Mouse (Mus musculus) urinary bladder, postnatal 36 days (tissue): ENCODE results near the gene Gpr55.

Experiments
- DNase-seq, 2 experiments: peaks; one replicate each; pipeline ENCODE4 v3.0.0; 2022; ENCODE audit warnings: low spot score in 2 of 2, mixed read lengths in 1 of 2

Gpr55 gene

DNA sequence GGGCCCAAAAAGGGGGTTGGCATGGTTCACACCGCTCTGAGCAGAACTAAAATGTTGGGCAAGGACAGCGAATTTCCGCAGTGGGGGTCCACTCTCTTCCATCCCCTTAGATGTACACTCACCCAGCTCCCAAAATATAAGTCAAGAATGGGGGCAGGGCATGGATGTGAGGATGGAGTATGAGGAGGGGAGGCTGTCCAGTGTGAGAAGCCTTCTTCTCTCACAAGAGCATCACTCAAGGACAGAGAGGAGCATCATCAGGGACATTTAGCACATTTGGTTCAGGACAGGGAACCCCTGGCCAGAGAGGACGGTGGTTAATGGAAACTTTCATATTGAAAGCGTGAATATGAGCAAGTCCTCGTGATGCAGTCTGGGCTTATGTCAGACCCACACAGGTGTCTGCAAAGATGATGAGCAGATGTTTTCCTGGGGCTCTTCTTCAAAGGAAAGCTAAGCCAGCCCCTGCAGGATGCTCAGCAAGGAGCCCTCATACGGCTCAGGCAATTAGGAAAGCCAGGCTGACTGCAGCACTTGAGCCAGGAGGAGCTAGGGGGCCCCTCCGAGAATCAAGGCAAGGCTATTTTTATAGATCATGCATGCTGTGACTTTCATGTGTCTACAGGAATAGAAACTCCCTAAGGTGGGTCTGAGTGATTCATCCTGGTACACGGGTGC lies 2.7 kb downstream of the Gpr55 start:
- DNase-seq = no peak

DNA sequence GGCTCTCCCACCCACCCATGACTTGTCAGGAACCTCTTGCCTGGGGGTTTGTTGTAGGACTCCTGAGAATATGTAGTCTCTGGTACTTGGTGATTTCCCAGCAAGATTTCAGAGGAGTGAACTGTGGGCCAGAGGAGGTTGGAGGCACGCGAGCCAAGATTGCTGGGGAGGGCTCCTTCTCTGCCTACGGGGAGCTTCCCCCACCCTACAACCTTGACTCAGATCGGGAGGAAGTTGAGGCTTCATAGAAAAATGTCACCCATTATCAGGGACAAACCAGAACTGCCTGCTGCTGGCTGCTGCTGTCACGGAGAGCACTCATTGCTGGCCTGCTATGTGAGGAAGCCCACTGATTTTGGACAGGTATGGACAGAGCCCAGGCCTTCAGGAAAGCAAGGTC lies 3.5 kb downstream of the Gpr55 start:
- DNase-seq = no peak

DNA sequence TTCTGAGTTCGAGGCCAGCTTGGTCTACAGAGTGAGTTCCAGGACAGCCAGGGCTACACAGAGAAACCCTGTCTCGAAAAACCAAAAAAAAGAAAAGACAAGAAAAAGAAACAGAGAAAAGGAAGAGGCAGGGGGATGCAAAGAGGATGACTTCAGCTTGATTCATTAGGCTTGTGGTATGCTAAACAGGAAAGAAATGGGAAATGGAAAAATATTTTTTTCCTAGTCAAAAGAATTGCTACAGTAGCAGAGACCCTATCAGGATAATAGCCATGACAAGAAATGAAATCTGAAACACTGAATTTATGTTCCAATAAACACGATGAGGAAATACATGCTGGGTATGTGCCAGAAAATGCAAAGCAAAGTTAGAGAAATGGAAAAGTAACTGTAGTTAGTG lies 5.7 kb downstream of the Gpr55 start:
- DNase-seq = no peak

DNA sequence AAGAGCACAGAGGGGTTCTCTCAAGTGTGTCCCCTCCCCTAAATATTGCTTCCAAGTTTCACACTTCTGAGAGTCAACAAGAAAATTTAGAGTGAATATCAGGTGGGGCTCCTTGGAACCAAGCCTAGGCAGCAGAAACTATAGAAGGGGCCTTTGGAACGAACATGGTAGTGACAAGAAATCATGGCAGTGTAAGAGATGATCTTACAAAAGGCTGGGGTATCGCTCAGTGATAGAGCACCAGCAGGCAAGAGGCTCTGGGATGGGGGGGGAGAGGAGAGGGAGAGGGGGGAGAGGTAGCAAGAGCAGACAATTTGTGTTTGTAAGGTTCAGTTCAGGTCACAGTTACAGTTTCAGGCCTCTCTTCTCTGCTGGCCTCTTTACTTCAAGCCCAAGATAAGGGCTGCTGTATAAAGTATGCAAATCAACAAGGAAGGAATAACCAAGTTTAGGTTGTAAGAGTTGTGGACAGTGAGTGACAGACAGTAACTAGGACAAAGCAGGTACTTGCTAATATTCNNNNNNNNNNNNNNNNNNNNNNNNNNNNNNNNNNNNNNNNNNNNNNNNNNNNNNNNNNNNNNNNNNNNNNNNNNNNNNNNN lies 11.6 kb downstream of the Gpr55 start:
- DNase-seq = no peak

DNA sequence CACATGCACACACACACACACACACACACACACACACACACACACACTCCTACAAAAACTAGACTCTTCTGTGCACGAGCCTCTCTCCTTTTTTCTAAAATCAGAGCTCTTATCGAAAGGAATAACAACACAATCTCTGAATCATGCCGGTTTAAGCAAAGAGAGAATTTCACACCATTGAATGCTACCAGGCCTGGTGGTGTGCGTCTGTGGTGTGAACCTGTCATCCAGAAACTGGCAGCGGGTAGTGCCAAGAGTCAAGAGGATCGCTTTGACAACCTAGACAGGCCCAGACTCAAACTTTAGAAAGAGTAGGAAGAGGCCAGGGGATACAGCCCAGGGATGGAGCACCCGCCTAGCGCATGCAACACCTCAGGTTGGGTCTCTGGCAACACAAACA lies 18.5 kb downstream of the Gpr55 start:
- DNase-seq = no peak

DNA sequence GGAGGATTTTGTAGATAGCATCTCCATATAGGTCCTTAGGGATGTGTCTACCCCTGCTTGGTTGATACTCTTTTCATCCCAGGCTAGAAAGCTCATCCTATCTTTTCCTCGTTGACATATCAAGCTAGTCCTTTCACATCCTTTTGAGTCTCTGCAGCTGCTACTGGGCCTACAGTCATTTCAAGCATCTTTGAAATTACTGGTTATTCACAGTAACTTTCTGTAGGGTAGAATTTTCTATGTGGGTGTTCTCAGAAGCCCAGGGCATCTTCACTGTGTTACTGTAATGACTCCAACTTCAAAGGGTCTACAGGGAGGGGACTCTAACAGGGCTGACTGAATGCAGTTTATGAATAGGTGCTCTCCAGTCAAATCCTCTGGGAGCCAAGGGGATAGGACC lies 23.5 kb downstream of the Gpr55 start:
- no peak for DNase-seq

DNA sequence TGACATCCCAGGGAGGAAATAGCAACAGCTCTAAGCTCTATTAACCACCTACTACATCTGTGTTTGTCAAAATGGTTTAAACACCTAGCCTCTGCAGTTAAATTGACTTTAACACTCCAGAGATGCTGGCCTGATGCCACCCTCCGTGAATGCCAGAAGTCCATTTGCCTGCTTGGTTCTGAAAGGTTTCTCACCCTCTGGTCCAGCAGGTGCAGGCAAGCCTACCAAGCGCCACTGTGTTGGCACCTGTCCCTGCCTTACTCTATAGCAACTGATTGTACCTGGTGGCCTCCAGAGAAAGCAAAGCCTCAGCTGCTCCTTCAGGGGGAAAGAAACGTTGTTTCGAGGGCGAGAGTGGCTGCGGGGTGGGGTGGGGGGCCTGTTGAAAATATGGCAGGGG lies 24.5 kb downstream of the Gpr55 start:
- DNase-seq = no peak

DNA sequence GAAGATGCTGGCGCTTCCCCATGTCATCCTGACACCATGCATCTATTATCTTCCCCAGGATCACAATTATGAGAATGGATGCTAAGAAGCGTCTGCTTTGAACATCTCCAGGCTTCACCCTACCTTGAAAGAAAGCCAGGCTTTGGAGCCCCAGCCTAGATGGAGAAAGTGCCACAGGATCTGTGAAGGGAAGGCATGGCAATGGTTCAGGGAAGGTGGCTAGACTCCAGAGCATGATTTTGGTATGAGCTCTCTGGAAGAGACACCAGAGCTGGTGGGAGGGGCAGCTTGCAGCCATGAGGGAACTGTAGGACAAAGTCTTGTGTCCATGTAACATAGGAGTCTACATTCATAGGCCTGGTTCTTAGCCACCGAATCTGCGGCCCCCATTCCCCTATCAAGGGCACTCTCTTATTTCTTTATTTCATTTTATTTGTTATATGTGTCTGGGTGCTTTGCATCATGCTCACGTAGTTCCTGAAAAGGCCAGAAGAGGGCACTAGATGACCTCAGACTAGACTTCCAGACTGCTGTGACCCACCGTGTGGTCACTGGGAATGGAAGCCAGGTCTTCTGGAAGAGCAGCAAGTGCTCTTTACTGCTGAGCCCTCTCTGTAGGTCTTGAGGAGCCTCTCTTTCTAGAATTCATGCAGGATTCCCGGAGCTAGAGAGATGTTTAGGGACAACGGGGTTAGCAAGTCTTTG lies 25.5 kb downstream of the Gpr55 start:
- DNase-seq = peak; percentile 20 to 39

DNA sequence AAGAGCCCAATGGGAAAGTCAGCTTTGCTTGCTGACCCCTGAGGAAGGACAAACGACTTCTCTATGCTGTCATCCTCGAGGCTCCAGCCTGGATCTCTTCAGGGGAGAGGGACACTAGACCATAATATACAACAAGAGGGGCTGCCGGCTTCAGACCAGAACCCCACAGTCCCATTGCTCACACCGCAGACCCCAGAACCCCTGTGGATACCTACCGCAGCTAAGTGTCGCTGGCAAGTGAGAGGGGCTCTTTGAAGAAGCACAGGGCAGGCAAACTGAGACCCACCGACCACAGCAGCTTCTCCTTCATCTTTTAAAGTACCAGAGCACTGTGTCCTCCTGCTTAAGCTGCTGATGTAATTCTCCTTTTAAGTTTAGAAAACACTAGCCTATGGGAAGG lies 26.2 kb downstream of the Gpr55 start:
- no peak for DNase-seq

DNA sequence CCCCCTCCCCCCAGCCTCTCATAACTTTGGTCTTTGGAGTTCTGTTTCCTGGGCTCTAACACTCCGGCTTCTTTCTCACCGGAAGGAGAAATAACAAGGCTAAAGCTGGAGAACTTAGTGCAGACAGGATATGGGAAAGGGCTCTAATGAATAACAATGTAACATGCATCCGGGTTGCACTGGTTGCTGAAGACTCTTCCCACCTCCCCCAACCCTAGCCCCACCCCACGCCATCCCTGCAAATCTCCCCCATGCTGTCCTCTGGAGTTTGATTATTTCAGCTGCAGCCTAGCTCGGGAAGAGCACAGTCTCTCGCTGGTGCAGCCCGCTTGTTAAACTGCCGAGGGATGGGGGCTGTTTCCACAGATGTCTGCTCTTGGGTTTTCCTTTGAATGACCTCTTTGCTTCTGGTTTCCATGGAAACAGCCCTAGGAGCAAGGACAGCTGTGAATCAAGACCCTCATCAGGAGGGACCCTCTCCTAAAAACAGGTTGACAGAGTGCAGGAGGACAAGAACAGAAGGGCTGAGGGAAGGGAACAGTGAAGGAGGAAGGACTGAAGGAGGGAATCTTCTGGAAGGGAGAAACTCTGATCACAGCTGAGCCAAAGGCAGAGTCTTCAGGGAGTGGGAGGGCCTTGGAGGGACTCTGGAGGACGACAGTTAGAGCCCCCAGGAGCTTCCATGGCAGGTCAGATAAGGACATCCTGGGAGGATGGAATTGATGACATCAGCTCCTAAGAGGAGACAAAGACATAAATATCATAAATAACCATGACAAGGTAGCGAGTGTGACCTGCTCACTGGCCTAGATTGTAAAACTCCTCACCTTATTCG lies 27.0 kb downstream of the Gpr55 start:
- no peak for DNase-seq

DNA sequence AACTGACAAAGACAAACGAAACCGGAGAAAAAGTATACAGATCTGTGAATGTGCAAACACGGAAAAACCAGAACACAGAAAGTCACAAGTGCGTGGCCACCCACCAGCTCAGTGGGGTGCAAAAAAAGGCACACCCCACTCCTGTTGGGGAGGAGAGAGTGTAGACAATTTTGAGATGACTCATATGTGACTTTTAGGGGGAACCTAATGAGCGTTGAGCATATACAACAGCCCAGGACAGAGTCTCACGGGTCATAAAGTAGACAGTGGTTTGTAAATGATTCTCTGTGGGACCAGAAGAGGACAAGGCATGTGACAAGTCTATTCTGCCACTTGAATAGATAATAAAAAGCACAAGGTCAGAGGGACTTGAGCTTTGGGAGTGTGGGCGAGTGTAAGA lies 27.6 kb downstream of the Gpr55 start:
- DNase-seq = no peak

DNA sequence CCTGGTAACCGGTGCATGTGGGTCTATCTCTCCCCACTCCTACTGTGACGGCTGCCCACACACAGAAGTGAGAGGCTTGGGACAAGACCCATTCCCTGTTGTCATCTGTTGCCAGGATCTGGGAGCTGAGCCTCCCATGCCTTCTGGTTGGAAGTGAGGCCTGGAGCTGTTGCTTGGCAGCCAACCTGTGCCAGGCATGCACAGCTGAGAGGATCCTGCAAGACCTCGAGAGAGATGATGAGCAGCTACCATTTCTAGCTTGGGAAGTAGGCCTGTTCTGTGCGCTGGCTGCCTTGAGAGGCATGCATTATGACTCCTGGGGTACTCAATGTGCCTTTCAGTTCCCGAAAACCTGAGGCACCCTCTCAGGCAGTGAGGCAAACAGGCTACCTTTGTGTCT lies 29.6 kb downstream of the Gpr55 start:
- DNase-seq = no peak

DNA sequence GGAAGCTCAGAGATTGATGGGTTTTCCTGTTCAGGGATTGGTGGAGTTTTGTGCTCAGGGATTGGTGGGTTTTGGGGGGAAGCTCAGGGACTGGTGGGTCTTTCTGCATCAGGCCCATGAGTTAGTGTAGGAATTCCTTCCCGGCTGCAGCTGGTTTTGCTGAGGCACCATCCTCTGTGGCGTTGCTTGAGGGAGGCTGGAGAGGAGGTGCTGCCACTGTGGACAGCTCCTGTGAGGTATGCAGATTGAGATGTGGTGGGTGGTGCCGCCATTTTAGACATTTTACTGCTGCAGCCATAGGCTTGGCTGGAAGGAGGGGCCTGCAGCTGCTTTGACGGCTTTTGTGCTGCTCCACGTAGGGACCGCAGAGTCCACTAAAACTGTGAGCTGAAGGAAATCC lies 31.4 kb downstream of the Gpr55 start:
- DNase-seq = no peak

DNA sequence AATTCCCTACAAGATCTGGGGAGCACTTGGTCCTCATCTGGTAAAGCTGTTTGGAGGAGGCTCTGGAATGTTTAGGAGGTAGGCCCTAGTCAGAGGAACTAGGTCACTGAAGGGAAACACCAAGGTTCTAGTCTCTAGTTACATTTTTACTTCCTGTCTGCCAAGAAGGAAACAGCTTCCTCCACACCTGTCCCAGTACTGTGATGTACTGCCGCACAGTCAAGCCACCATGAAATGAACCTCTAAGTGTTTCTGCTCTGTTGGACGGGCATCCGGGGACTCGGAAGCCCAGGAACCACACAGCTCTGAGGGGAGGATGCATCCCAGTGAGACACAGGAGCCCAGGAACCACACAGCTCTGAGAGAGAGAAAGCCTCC lies 32.1 kb downstream of the Gpr55 start:
- DNase-seq = no peak

DNA sequence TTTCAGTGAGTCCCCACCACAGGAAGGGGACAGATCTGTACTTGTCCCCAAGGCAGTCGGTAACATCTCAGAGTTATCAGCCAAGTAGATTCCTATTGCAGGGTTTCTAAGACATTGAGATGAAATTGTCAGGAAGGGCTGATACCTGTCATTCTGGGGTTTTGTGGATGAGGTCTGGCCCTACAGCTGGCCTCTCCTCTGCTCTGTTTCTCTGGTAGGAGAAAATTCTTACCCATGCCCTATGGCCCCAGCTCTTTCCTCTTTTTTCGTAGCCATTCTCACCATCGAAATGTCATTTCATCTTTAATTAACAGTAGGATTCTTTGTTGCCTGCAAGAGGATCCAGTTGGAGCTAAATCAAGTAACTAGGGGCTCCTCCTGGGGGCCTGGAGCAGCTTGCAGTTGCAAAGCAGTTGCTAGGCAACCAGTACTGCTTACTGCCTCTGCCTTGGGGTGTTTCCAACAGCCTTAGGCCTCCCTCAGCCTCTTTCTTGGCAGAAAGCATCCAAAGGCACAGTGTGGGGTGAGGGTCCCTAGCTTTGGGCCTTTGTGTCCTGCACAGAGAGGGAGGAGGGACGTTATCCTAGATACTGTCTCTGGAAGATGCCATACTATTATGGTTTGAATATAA lies 32.6 kb downstream of the Gpr55 start, which contains the start of gene 4933407L21Rik:
Gene 4933407L21Rik (plus strand): TSS at position 427 of the 631 bp plus-strand sequence.
- DNase-seq = no peak

DNA sequence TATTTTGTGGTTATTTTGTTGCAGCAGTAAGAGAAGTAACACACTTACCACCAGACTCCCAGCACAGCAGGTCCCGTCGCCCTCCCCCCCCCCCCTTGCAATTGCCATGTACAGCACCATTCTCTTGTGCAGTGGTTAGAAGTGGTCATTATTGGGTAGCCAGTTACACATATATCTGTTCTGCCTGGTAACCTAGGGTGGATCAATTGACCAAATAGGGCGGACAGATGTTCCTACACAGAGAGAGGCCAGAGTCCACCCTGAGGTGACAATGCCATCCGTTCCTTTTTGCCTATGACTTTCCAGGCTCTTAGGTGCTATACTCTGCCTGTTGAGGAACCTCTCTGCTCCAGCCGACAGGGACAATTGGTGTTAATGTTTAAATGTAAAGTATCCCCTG lies 35.6 kb downstream of the Gpr55 start:
- DNase-seq = no peak

DNA sequence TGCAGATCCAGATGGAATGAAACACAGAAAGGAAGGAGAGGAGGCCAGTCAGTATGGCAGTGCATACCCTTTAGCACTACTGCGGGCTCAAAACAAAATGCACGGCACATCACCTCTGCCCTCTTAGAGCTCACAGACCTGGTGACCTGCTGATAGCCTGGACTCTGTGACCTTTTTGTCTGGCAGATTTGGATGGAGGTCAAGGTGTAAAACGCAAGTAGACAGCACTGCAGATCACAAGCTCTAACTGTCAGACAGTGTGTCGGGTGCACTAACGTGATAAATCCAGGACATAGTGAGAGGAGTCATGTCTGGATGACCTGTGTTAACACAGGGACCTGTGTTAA lies 38.0 kb downstream of the Gpr55 start:
- no peak for DNase-seq

DNA sequence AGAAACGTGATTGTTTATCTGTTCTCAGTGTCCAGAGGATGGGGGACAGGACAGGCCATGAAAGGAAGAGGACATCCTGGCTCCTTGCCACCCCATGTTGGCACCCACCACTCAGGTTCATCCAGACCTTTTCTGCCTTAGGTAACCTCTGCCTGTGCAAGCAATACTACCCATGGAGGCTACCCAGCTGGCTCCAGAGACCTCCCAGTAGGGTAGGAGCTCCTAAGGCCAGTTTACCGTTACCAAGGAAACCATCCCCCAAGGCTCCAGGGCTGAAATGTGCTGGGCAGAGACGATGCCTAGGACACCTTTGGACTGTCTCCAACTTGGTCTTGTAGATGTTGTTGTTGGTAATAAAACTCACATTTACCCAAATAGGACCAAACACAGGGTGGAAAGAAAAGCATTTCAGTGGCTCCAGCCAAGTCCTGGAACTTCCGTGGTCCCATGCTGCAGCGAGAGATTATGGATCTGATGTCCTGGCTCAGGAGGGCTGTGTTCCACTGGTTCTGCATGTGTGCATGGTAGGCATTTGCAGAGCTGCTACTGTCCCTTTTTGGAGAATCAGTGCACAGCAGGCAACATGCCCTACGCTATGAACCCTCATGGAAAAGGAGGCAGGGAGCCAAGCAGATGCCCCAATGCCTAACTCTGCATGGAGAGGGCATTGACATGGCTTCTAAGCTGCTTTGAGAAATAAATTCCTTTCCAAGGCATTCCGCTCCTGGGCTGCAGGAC lies 38.5 kb downstream of the Gpr55 start:
- DNase-seq = no peak

DNA sequence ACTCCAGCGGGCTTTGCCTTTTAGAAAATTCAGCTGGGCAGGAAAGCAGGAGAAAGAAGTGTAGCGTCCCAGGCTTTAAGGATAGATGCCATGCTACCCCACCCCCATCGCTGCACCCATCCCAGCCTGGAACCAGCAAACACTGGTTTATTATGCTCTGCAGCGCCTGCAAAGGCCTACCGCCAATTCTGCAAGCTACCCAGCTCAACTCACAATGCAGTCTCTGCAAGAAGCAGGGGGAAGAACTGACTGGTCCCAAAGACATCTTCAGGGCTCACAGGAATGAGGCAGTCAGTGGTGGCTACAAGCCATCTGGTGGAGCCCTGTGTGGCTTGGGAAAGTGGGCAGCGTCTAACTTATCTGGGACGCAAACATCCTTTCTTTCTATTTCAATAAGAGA lies 39.1 kb downstream of the Gpr55 start:
- DNase-seq = no peak

DNA sequence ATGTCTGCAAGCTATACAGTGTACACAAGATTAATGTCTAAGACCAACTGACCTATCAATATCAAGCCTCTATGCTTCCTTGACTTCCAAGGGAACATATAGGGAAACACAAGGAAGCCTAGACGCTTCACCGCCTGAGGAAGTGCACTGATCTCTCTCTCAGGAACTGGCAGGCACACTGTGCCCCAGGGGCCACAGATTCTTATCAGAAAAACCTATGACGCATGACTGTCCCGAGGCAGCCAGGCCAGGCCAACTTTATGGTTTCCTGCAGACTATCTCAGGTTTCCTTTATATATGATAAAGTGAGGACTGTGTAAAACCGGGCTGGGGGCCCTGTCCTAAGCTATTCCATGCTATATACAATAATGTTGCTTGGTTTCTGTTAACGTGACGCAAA lies 41.2 kb downstream of the Gpr55 start:
- DNase-seq = no peak

DNA sequence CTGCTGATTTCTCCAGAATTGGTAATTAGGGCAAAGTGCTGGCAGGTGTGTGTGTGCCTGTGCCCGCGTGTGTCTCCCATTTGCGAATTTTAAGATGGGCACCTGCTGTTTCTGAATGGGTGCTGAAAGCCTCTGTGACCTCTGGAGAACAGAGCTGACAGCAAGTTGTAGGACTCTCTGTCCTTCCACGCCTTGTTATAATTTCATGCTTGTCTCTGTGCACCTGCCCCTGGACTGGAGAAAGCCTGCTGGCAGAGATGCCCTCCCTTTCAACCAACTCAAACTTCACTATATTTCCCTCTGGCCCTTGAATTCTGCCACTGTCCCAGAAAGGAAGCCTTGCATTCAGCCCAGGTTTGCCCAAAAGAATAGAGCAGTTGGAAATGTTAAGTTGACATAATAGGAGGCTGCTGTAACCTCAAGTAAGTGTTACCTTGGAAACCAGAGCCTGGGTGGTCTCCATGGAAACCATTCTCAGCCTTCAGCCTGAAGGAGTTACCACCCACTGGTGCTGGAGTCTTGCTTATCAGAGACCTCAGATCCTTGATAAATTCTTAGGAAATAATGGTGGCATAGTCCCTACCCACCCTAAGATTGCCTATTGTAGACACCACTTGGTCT lies 43.9 kb downstream of the Gpr55 start:
- no peak for DNase-seq
